Mouse (Mus musculus) olfactory bulb, adult 2 months (tissue): ENCODE measurements around the gene U2surp.

Experiments
- CTCF ChIP-seq: fragments of 200-500 bp; IDR thresholded peaks from 2 replicates; pipeline ENCODE4 v1.5.1; 2012; ENCODE audit warnings: low read depth, mild to moderate bottlenecking, low read length, moderate library complexity; ENCODE audit not compliant: insufficient read depth
- POLR2A ChIP-seq: fragments of 200-500 bp; IDR thresholded peaks from 2 replicates; pipeline ENCODE4 v1.6.1; 2012; ENCODE audit warnings: mild to moderate bottlenecking, low read depth, low read length, moderate library complexity; ENCODE audit not compliant: insufficient read depth

GRCm38 (mm10) chr9:95490003-95490402 lies 21.8 kb downstream of the U2surp start:
- TF ChIP-seq CTCF (no peak), POLR2A (no peak)
